Mouse (Mus musculus) G1E (cell line): ENCODE measurements around the gene Armc6.

ENCODE experiments used
- CTCF ChIP-seq: IDR thresholded peaks from 2 replicates; pipeline ENCODE4 v1.5.1; 2012; ENCODE audit warnings: low read depth, low read length, inconsistent platforms, mixed read lengths
- GATA1 ChIP-seq: IDR thresholded peaks from 2 replicates; pipeline ENCODE4 v1.6.1; 2012; ENCODE audit warnings: borderline replicate concordance, low read length, inconsistent platforms, mixed read lengths
- POLR2AphosphoS5 ChIP-seq: IDR thresholded peaks from 2 replicates; pipeline ENCODE4 v1.6.1; 2012; ENCODE audit warnings: low read depth, low read length, inconsistent platforms; ENCODE audit not compliant: insufficient replicate concordance
- TAL1 ChIP-seq: conservative IDR thresholded peaks from 2 replicates; pipeline ENCODE4 v1.6.1; 2012; ENCODE audit warnings: low read depth, low read length, inconsistent platforms, mixed read lengths

- TF ChIP-seq CTCF (no peak), GATA1 (no peak), POLR2AphosphoS5 (no peak), TAL1 (no peak)
Observed at GRCm38 (mm10) chr8:70179082-70179481, 55.2 kb downstream of the Armc6 start.
